Mouse (Mus musculus) embryonic fibroblast, embryonic 13.5 days (primary cell): ENCODE results near the gene Crk. TPM values are rescaled to one million over a fixed set of nuclear protein-coding genes. Genes with fewer than 3 reads are reported as not detected.

Experiments
- H3K27ac ChIP-seq: 2 replicates; pipeline ENCODE4 v1.5.1; 2012; ENCODE audit warnings: low read length, control low read depth, inconsistent platforms; ENCODE audit not compliant: insufficient read depth
- H3K4me1 ChIP-seq: 2 replicates; pipeline ENCODE4 v1.6.1; 2011; ENCODE audit warnings: low read length; ENCODE audit not compliant: control insufficient read depth, insufficient read depth
- H3K4me3 ChIP-seq: 2 replicates; pipeline ENCODE4 v1.5.1; 2011; ENCODE audit warnings: mild to moderate bottlenecking, control low read depth, low read length; ENCODE audit not compliant: insufficient read depth
- CTCF ChIP-seq: IDR thresholded peaks from 2 replicates; pipeline ENCODE4 v1.5.1; 2011; ENCODE audit warnings: mild to moderate bottlenecking, control low read depth, low read length, moderate library complexity, borderline replicate concordance; ENCODE audit not compliant: insufficient read depth
- POLR2A ChIP-seq: IDR thresholded peaks from 2 replicates; pipeline ENCODE4 v1.6.1; 2011; ENCODE audit warnings: low read depth, mild to moderate bottlenecking, control low read depth, low read length, moderate library complexity
- polyA plus RNA-seq: library from polyadenylated mRNA; stranded (reverse); fragments of >200 nt; gene quantifications from 2 replicates; pipeline ENCODE4 v1.2.4, GENCODE M21; 2011; ENCODE audit warnings: low read depth; ENCODE audit not compliant: missing spikeins, insufficient read length

The Crk gene
- polyA plus RNA-seq, 1 experiment, result 133 TPM

- TF ChIP-seq CTCF (no peak), POLR2A (no peak)
- Histone ChIP-seq H3K27ac (peak overlapping the region; percentile 93), H3K4me3 (peak overlapping the region; percentile 69), H3K4me1 (peaks cover 11% of the 10 kb centered on the region)
Observed at GRCm38 (mm10) chr11:75654471-75655390, 24.3 kb upstream of the Crk start.

GRCm38 (mm10) chr11:75655621-75656545, 23.2 kb upstream of the Crk start:
- H3K4me1 ChIP-seq, result peaks cover 11% of the 10 kb centered on the region
- peak overlapping the region; percentile 69 for H3K4me3 ChIP-seq
- TF ChIP-seq POLR2A (peak; percentile 56), CTCF (no peak)
- H3K27ac ChIP-seq, result peak overlapping the region; percentile 93

GRCm38 (mm10) chr11:75656621-75657590, 22.2 kb upstream of the Crk start:
- Histone ChIP-seq H3K4me1 (peaks cover 11% of the 10 kb centered on the region), H3K27ac (peak overlapping the region; percentile 64), H3K4me3 (peak overlapping the region; percentile 69)
- TF ChIP-seq POLR2A (no peak), CTCF (no peak)

DNA sequence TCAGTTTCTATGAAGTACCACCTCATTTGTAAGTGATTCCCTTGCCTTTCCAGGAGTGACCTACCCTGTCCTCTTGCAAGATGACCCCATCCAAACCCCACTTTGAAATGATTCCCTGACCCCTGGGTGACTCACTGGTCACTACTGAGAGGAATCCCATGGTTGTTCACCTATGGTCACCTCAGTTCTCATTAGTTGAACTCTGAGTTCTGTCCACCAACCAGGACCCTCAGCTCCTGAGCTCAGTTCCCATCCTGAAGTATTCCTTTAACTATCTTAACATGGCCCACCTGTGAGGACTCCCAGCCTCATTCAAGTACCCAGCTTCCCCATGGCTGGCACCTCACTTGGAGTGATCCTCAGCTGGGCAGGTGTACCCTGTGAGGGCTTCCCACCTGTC, 21.2 kb upstream of the Crk start:
- no peak overlapping the region; the same call in 1 of the 2 replicates for H3K4me3 ChIP-seq
- TF ChIP-seq POLR2A (no peak), CTCF (no peak)
- peaks cover 11% of the 10 kb centered on the region for H3K4me1 ChIP-seq
- H3K27ac ChIP-seq, result no peak overlapping the region

GRCm38 (mm10) chr11:75658311-75658710, 20.7 kb upstream of the Crk start:
- no peak overlapping the region for H3K27ac ChIP-seq
- TF ChIP-seq CTCF, result no peak
- no peak for TF ChIP-seq POLR2A
- H3K4me1 ChIP-seq, result peaks cover 11% of the 10 kb centered on the region
- H3K4me3 ChIP-seq, result no peak overlapping the region; the same call in 1 of the 2 replicates

DNA sequence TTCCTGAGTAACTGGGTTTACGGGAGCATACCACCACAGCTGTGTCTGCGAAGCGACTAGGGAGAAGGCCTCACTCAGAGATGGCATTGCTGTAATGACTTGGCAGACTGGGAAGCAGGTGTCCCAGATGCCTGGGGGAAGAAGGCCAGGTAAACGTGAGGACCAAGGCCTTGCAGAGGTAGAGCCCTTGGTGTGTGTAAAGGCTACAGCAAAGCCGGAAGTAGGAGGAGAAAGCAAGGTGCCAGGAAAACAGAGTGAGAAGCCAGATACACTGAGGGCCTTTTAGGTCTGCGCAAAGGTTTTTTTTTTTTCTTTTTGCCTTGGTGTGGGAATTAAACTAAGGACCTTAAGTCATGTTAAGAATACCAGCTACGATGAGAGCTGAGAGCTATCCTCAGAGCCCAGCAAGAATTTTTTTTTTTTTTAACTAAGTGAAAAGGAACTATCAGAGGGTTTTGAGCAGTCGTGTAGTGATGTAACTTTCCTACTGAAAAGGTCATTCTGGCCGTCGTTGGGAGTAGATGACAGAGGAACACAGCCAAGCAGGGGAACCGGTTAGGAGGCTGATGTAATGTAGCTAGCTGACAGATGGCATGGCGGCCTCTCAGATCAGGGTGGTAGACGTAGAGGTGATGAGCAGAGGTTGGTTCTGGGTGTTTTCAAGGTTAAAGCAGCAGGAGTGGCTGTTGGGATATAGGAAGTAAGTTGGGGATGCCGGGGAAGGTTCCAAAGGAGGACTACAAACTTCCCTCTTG, 19.9 kb upstream of the Crk start:
- Histone ChIP-seq H3K27ac (no peak overlapping the region), H3K4me1 (peaks cover 11% of the 10 kb centered on the region), H3K4me3 (no peak overlapping the region)
- TF ChIP-seq CTCF (no peak), POLR2A (no peak)

- Histone ChIP-seq H3K4me1 (peaks cover 4% of the 10 kb centered on the region), H3K27ac (no peak overlapping the region), H3K4me3 (no peak overlapping the region)
- TF ChIP-seq POLR2A, result no peak
- TF ChIP-seq CTCF, result no peak
Observed at GRCm38 (mm10) chr11:75660081-75660590, 18.9 kb upstream of the Crk start.

DNA sequence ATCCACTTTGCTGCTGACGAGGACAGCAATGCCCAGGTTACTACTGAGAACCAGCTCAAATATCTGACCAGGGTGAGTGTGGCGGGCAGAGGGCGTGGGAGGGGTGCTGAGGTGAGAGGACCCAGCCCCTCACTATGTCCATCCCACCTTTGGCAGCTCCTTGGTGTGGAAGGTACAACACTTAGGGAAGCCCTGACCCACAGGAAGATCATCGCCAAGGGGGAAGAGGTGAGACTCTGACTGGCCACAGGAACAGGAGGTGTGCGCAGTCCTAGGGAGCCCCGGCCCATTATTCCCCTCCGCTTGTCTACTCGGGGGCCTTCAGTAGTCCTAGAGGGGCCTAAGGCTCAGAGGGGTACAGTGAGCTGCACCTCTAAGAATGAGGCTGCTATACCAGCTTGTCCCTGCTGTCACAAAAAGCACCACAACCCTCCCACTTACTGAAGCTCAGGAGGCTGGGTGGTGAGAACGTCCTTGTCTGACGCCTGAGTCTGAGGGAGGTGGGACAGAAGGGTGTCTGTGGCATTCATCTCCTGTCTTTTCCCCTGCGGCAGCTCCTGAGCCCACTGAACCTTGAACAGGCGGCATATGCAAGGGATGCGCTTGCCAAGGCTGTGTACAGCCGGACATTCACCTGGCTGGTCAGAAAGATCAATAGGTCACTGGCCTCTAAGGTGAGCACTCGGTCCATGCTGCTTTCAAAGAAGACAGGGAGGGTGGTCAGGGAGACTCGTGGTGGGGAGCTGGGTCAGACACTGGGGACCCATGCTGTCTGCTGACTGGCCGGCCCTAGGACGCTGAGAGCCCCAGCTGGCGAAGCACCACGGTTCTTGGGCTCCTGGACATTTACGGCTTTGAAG, 17.9 kb upstream of the Crk start:
- Histone ChIP-seq H3K27ac (no peak overlapping the region), H3K4me1 (peaks cover 3% of the 10 kb centered on the region), H3K4me3 (no peak overlapping the region)
- TF ChIP-seq POLR2A (no peak), CTCF (no peak)
